Mouse (Mus musculus): ENCODE measurements at regions not wholly inside any gene's neighbourhood (a gene's known extent, or its start where the extent isn't known, plus 50 kb on each side); places are given as distances from the start of the nearest gene placed in this dataset.

GRCm38 (mm10) chr2:95443245-95443799, 874.6 kb upstream of the Lrrc4c start:
- TF ChIP-seq EP300 (IDR thresholded peaks at IDR 0.05; ENCODE audit: insufficient read depth, low read depth, low read length) (no peak), POLR2A (IDR thresholded peaks at IDR 0.05; ENCODE audit: insufficient read depth, low read length) (no peak)
